Mouse (Mus musculus) spleen, adult 2 months (tissue): Measurements from ENCODE around the gene Tbx15.
"Not testable (repeated sequence)": the region's sequence is repeated elsewhere in the genome, so short reads cannot be mapped to it uniquely, and the experiment has no call there.

Source experiments
- CTCF ChIP-seq: fragments of 200-500 bp; IDR thresholded peaks from 2 replicates; pipeline ENCODE4 v1.5.1; 2011; ENCODE audit warnings: mild to moderate bottlenecking, inconsistent platforms; ENCODE audit not compliant: insufficient read depth, insufficient read length, insufficient replicate concordance; ENCODE audit errors: extremely low read depth
- POLR2A ChIP-seq: fragments of 200-500 bp; IDR thresholded peaks from 2 replicates; pipeline ENCODE4 v1.6.1; 2011; ENCODE audit warnings: low read depth, low read length, inconsistent platforms

GRCm38 (mm10) chr3:99294209-99294608 lies 54.0 kb downstream of the Tbx15 start:
- not testable (repeated sequence) for TF ChIP-seq CTCF, POLR2A
